Mouse (Mus musculus) erythroblast, embryonic 14.5 days (primary cell): Measurements from ENCODE around the gene Sncb. TPM values are rescaled to one million over a fixed set of nuclear protein-coding genes. Genes with fewer than 3 reads are reported as not detected.

ENCODE experiments used
- H3K27me3 ChIP-seq: 2 replicates; pipeline ENCODE4 v1.6.1; 2012; ENCODE audit warnings: inconsistent platforms; ENCODE audit not compliant: control insufficient read depth
- H3K36me3 ChIP-seq: 2 replicates; pipeline ENCODE4 v1.6.1; 2012; ENCODE audit warnings: mild to moderate bottlenecking, inconsistent platforms; ENCODE audit not compliant: control insufficient read depth
- H3K4me1 ChIP-seq: 2 replicates; pipeline ENCODE4 v1.6.1; 2012; ENCODE audit warnings: inconsistent platforms; ENCODE audit not compliant: control insufficient read depth
- H3K4me3 ChIP-seq: replicated peaks from 2 replicates; pipeline ENCODE3; 2012; ENCODE audit warnings: moderate library complexity, mild to moderate bottlenecking, inconsistent platforms
- H3K9me3 ChIP-seq: 2 replicates; pipeline ENCODE4 v1.6.1; 2012; ENCODE audit warnings: low read length, inconsistent platforms, mixed read lengths; ENCODE audit not compliant: control insufficient read depth
- GATA1 ChIP-seq: IDR thresholded peaks from 2 replicates; pipeline ENCODE4 v1.6.1; 2012; ENCODE audit warnings: low read length, inconsistent platforms, mixed read lengths
- TAL1 ChIP-seq: IDR thresholded peaks from 3 replicates; pipeline ENCODE4 v1.6.1; 2012; ENCODE audit warnings: low read length, inconsistent platforms, mixed read lengths
- polyA plus RNA-seq: library from polyadenylated mRNA; stranded (reverse); fragments of >175 nt; gene quantifications from 2 replicates; pipeline ENCODE4 v1.2.3, GENCODE M21; 2012

Sncb gene
- not detected in 2 replicates for polyA plus RNA-seq

DNA sequence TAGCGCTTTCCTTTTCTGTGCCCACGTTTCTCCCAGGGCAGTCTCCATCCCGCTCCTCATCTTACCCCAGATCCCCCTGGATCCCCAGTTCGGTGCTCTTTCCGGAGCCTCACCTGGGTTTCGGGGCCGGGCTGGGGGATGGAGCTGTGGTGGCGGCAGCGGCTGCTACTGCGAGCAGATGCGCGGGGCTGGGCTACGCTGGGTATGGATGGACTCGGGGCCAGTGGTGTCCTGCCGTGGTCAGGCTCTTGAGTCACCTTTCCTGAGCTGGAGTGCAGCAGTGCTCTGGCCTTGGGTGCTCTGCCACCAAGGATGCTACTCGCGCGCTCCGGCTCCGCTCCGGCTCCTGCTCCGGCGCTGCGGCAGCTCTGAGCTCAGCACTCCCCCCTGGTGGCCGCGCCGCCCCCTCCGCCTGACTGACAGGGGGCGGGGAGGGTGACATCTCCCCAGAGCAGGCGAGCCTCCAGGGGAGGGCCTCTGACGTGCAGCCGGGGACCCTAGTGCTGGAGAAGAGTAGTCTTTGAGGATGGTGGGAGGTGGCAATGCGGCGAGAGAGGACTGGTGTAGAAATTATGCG, at the start of gene Sncb:
Sncb (minus strand) TSS at position 404 of the 577 bp plus-strand sequence.
- Histone ChIP-seq H3K4me1 (no peaks in the 10 kb centered on the region), H3K27me3 (peaks cover 44% of the 10 kb centered on the region), H3K36me3 (no peaks in the 10 kb centered on the region), H3K9me3 (peaks cover 12% of the 10 kb centered on the region), H3K4me3 (no peak within 1 kb of the TSS)
- TF ChIP-seq TAL1 (no peak), GATA1 (no peak)

DNA sequence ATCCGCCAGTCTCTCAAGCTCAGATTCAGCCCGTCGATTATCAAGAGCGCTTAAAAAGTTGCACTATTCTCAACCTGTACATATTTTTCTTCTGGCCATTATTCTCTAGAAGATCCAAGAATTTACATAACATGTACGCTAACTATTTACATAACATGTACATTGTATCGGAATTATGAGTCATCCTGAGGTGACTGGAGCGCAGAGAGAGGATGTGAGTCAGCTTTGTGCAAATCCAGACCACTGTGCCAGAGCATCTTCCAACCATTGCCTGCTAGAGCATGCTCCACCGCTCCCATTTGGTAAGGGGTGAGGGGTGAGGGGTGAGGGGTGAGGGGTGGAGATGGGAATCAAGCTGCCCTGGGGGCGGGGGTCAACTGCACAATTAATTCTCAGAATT, 47.0 kb upstream of the Sncb start:
- no peaks in the 10 kb centered on the region for H3K27me3 ChIP-seq
- TF ChIP-seq GATA1 = no peak
- no peak for TF ChIP-seq TAL1
- H3K36me3 ChIP-seq = no peaks in the 10 kb centered on the region
- no peaks in the 10 kb centered on the region for H3K9me3 ChIP-seq
- no peaks in the 10 kb centered on the region for H3K4me1 ChIP-seq
- H3K4me3 ChIP-seq = no peak overlapping the region

DNA sequence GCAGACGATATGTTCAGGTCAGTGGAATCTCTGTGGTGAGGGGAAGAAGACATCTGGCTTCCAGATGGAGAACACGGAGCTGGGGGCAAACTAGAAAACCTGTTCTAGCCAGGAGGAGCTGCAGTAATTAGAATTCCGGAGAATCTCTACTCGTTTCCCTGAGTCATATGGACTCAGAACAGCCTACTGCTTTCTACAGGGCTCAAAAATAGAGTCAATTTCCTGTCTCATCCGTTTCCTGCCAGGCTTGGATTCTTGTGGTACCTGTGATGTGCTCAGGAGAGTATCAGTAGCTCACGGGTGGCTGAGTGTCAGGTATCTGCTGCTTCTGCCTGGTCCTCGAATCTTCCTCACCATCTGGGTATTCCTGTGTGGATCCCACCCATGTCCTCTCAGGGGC, 45.1 kb upstream of the Sncb start:
- H3K4me1 ChIP-seq = no peaks in the 10 kb centered on the region
- TF ChIP-seq TAL1 (no peak), GATA1 (no peak)
- H3K27me3 ChIP-seq = no peaks in the 10 kb centered on the region; the same call in 1 of the 2 replicates
- H3K36me3 ChIP-seq = no peaks in the 10 kb centered on the region
- no peak overlapping the region for H3K4me3 ChIP-seq
- H3K9me3 ChIP-seq = no peaks in the 10 kb centered on the region

DNA sequence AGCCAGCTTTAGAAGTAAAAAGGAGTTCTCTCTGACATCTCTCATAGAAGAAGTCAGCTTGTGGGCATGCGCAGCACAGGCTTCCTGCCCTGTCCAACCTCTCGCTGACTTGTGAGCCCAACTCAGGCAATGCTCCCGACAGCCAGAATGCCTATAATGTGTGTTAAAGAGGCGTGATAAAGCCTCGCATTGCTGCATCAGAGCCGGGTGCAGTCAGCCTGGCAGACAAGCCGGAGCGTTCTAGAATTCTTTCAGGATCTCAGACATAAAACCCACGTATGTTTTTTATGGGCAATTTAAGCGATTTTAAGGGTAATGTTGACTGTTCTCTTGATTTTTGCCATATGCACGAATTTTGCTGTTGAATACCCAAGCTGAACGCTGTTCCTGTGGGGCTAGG, 41.7 kb upstream of the Sncb start:
- Histone ChIP-seq H3K36me3 (no peaks in the 10 kb centered on the region), H3K9me3 (no peaks in the 10 kb centered on the region), H3K4me3 (no peak overlapping the region), H3K4me1 (no peaks in the 10 kb centered on the region), H3K27me3 (peaks cover 4% of the 10 kb centered on the region; the same call in 1 of the 2 replicates)
- TF ChIP-seq TAL1 (no peak), GATA1 (no peak)

DNA sequence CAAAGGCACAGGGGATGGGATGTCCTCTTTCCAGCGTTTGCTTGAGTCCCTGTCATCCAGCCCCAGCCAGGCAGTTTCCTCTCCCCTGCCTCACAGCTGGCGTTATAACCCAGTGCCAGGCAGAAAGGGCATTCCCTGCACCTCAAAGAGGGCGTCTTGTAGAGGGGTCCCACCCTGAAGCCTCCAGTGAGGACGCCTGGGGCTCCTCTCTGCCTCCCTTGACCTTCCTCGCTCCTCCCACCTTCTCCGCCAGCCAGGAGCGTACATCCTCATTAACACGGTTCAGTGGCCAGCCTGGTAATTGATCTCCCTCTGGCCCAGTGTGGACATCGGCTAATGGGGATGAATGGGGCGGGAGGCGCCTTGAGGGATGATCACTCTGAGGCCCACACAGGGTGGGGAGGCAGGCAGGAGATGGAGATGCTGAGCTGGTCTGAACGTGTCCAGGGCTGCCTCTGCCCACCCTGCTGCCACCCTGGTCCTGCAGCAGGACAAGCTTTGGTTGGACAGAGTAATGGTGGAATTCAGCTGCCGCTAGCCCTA, 40.1 kb upstream of the Sncb start:
- H3K4me3 ChIP-seq = no peak overlapping the region
- H3K4me1 ChIP-seq = no peaks in the 10 kb centered on the region
- TF ChIP-seq TAL1 (no peak), GATA1 (no peak)
- H3K9me3 ChIP-seq = no peaks in the 10 kb centered on the region
- H3K27me3 ChIP-seq = peaks cover 4% of the 10 kb centered on the region; the same call in 1 of the 2 replicates
- no peaks in the 10 kb centered on the region for H3K36me3 ChIP-seq

DNA sequence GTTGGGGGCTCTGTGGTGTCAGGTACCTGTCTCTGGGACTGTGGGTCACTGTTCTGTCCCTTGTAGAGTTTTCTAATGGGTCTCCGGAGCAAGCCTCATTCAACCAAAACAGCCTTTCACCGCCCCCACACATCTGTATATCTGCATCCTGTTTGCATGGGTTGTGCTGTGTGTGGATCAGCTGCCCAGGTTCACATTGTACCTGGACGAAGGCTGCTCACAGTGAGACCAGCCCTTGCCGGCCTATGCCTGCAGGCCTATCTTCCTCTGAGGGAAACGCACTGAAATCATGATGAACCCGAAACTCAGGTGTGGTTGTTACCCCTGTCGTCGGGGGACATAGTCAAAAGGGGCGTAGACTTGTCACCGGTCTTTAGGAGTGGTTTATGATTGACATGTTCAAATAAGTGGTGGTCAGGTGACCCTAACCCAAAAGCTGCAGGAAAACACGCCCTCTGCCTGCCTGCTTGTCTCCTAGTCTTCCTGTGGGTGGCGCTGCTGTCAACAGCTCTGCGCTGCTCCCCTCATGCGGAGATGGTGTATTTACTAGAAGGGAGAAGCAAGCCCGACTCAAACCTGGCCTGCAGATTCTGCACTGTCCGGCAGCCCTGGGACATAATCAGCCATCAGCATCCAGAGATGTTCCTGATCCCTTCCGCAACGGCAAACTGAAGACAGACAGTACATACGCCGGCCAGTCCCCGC, 38.9 kb upstream of the Sncb start:
- H3K36me3 ChIP-seq = no peaks in the 10 kb centered on the region
- H3K27me3 ChIP-seq = peaks cover 4% of the 10 kb centered on the region; the same call in 1 of the 2 replicates
- no peak overlapping the region for H3K4me3 ChIP-seq
- H3K9me3 ChIP-seq = no peaks in the 10 kb centered on the region
- no peaks in the 10 kb centered on the region for H3K4me1 ChIP-seq
- TF ChIP-seq TAL1 (no peak), GATA1 (no peak)

DNA sequence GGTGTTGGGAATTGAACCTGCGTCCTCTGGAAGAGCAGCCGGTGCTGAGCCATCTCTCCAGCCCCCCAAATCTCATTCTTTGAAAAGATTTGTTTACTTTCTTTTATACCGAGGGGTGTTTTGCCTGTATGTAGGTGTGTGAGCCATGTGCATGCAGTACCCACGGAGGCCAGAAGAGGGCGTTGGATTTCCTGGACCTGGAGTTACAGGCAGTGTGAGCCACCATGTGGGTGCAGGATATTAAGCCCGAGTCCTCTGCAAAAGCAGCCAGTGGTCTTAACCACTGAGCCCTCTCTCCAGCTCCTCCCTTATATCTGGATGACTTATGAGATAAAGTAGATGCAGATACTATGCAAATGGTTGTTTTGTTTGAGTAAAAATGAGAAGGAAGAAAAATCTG, 36.6 kb upstream of the Sncb start:
- TF ChIP-seq GATA1 = no peak
- TF ChIP-seq TAL1 = no peak
- H3K27me3 ChIP-seq = peaks cover 4% of the 10 kb centered on the region; the same call in 1 of the 2 replicates

DNA sequence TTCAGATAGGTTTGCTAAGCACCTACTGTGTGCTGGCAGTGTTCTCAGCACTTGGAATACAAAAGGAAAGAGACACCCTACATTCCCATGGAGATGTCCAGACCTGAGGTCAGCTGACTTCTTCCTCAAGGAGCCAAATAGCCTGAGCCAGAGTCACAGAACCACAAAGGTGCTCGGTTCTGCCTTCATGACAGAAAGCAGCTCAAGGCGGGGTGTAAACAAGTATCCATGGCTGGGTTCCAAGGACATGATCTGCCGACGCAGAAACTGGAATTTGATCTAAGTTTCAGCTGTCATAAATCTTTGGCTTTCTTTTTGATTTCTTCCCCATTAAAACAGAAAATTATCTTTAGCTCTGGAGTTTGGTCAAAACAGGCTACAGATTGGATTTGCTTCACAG, 33.8 kb upstream of the Sncb start:
- no peaks in the 10 kb centered on the region for H3K36me3 ChIP-seq
- no peak for TF ChIP-seq GATA1
- TF ChIP-seq TAL1 = no peak
- H3K9me3 ChIP-seq = no peaks in the 10 kb centered on the region
- H3K27me3 ChIP-seq = peaks cover 2% of the 10 kb centered on the region; the same call in 1 of the 2 replicates
- H3K4me3 ChIP-seq = no peak overlapping the region
- H3K4me1 ChIP-seq = no peaks in the 10 kb centered on the region

More for the DNA sequence above, 36.6 kb upstream of the Sncb start:
- no peak overlapping the region for H3K4me3 ChIP-seq
- H3K9me3 ChIP-seq = no peaks in the 10 kb centered on the region
- H3K4me1 ChIP-seq = no peaks in the 10 kb centered on the region
- H3K36me3 ChIP-seq = no peaks in the 10 kb centered on the region

DNA sequence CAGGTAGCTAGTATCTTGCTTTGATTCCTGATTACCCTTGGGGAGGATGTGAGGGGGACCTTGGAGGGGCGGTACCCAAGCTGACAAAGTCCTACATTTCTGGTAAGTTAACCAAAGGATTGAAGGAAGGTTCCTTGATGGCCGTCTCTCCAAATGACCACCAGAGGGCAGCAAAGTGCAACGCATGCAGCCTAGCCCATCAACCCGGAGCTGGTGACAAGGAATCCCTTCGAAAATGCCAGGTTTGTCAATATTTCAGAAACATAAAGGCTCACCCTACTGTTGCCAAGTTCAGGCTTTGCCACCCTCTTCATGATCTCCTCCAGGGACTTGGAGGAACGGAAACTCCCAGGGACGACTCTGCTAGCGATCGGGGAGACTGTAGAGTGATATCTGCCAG, 33.3 kb upstream of the Sncb start:
- Histone ChIP-seq H3K27me3 (no peaks in the 10 kb centered on the region), H3K36me3 (no peaks in the 10 kb centered on the region), H3K4me3 (no peak overlapping the region), H3K9me3 (no peaks in the 10 kb centered on the region), H3K4me1 (no peaks in the 10 kb centered on the region)
- no peak for TF ChIP-seq GATA1
- no peak for TF ChIP-seq TAL1
